Mouse (Mus musculus) midbrain, postnatal 0 days (tissue): Measurements from ENCODE around the gene Tssc4. TPM values are rescaled to one million over a fixed set of nuclear protein-coding genes. Genes with fewer than 3 reads are reported as not detected.
A peak's percentile ranks its signal among the peaks of the same experiment; 100 is the strongest.

Experiments
- ATAC-seq: fragments of 200-750 bp; cut with Nextera tagmentation; 2 replicates; pipeline ENCODE4 v1.8.0; 2017; ENCODE audit warnings: moderate number of reproducible peaks, mild to moderate bottlenecking, moderate TSS enrichment, moderate library complexity; ENCODE audit not compliant: low FRiP score
- DNase-seq: peaks from one replicate; pipeline ENCODE4 v3.0.0-alpha.2; 2015; ENCODE audit warnings: low spot score
- H3K27ac ChIP-seq: fragments of 300-500 bp; sonication (generic); 2 replicates; pipeline ENCODE4 v1.5.1; 2014; ENCODE audit warnings: low read depth, mild to moderate bottlenecking, low read length, mixed read lengths
- H3K27me3 ChIP-seq: fragments of 300-500 bp; sonication (generic); 2 replicates; pipeline ENCODE4 v1.6.1; 2014; ENCODE audit warnings: low read length, control low read depth, mixed read lengths; ENCODE audit not compliant: insufficient read depth
- H3K36me3 ChIP-seq: fragments of 300-500 bp; sonication (generic); 2 replicates; pipeline ENCODE4 v1.6.1; 2014; ENCODE audit warnings: low read length, control low read depth, mixed read lengths; ENCODE audit not compliant: insufficient read depth
- H3K4me1 ChIP-seq: fragments of 300-500 bp; sonication (generic); 2 replicates; pipeline ENCODE4 v1.6.1; 2014; ENCODE audit warnings: mild to moderate bottlenecking, control low read depth, antibody characterized with exemption, low read length, mixed read lengths; ENCODE audit not compliant: insufficient read depth
- H3K4me2 ChIP-seq: fragments of 300-500 bp; sonication (generic); 2 replicates; pipeline ENCODE4 v1.6.1; 2014; ENCODE audit warnings: low read depth, mild to moderate bottlenecking, low read length, mixed read lengths; ENCODE audit not compliant: poor library complexity, severe bottlenecking
- H3K4me3 ChIP-seq: fragments of 300-500 bp; sonication (generic); 2 replicates; pipeline ENCODE4 v1.5.1; 2014; ENCODE audit warnings: low read depth, mild to moderate bottlenecking, low read length, moderate library complexity
- H3K9ac ChIP-seq: fragments of 300-500 bp; sonication (generic); replicated peaks from 2 replicates; pipeline ENCODE4 v1.6.1; 2014; ENCODE audit warnings: mild to moderate bottlenecking, low read length, moderate library complexity, mixed read lengths; ENCODE audit not compliant: poor library complexity, severe bottlenecking
- H3K9me3 ChIP-seq: fragments of 300-500 bp; sonication (generic); 2 replicates; pipeline ENCODE4 v1.6.1; 2016; ENCODE audit warnings: low read length, control low read depth
- CTCF ChIP-seq: IDR thresholded peaks from 2 replicates; pipeline ENCODE4 v1.5.1; 2016; ENCODE audit warnings: antibody characterized with exemption, mild to moderate bottlenecking
- WGBS: fragments of 180-500 bp; shearing (Covaris S2); extraction: QIAGEN DNeasy Blood & Tissue Kit; methylation state at CpG from one replicate; pipeline ENCODE4 v1.1.7; 2014; 5-methylcytosine and 5-hydroxymethylcytosine counted together
- polyA plus RNA-seq: library from polyadenylated mRNA; unstranded; fragments of >200 nt; fragmentation: Nextera tagmentation; extraction: Ambion mirVana; gene quantifications from 2 replicates; pipeline ENCODE4 v1.2.1, GENCODE M21; 2015
- total RNA-seq: library from RNA; depleted of rRNA; stranded (reverse); fragments of >200 nt; gene quantifications from 2 replicates; pipeline ENCODE4 v1.2.3, GENCODE M21; 2014

Tssc4 gene
- total and polyA plus RNA-seq, 2 experiments from 2014 or later, result 92.4 to 103 TPM

GRCm38 (mm10) chr7:143036787-143037186 lies 32.3 kb upstream of the Tssc4 start:
- 81% methylated on average over 3 of the region's 3 CpGs for WGBS
- H3K27me3 ChIP-seq, result no peaks in the 10 kb centered on the region
- H3K36me3 ChIP-seq, result peaks cover 40% of the 10 kb centered on the region
- no peaks in the 10 kb centered on the region for H3K9me3 ChIP-seq
- H3K27ac ChIP-seq, result no peak overlapping the region
- no peak for ATAC-seq
- no peaks in the 10 kb centered on the region for H3K4me1 ChIP-seq
- no peak overlapping the region for H3K4me3 ChIP-seq
- no peak for TF ChIP-seq CTCF
- no peak overlapping the region for H3K4me2 ChIP-seq
- no peak for DNase-seq
- no peak overlapping the region for H3K9ac ChIP-seq

GRCm38 (mm10) chr7:143037306-143037705 lies 31.7 kb upstream of the Tssc4 start:
- 96% methylated on average over 4 of the region's 4 CpGs for WGBS
- H3K4me2 ChIP-seq, result no peak overlapping the region
- DNase-seq, result no peak

GRCm38 (mm10) chr7:143038174-143038931 lies 30.7 kb upstream of the Tssc4 start:
- no peak overlapping the region for H3K4me3 ChIP-seq
- H3K9me3 ChIP-seq, result no peaks in the 10 kb centered on the region
- peaks cover 49% of the 10 kb centered on the region for H3K36me3 ChIP-seq
- no peak overlapping the region for H3K4me2 ChIP-seq
- DNase-seq, result no peak
- 96% methylated on average over 3 of the region's 3 CpGs for WGBS
- H3K27me3 ChIP-seq, result no peaks in the 10 kb centered on the region
- H3K27ac ChIP-seq, result no peak overlapping the region
- ATAC-seq, result no peak
- no peak for TF ChIP-seq CTCF
- no peaks in the 10 kb centered on the region for H3K4me1 ChIP-seq
- no peak overlapping the region for H3K9ac ChIP-seq

More at GRCm38 (mm10) chr7:143037306-143037705, 31.7 kb upstream of the Tssc4 start:
- Histone ChIP-seq H3K9ac (no peak overlapping the region), H3K4me1 (no peaks in the 10 kb centered on the region), H3K27me3 (no peaks in the 10 kb centered on the region), H3K4me3 (no peak overlapping the region), H3K9me3 (no peaks in the 10 kb centered on the region), H3K36me3 (peaks cover 46% of the 10 kb centered on the region), H3K27ac (no peak overlapping the region)
- no peak for ATAC-seq
- TF ChIP-seq CTCF, result no peak

GRCm38 (mm10) chr7:143040561-143040960 lies 28.5 kb upstream of the Tssc4 start:
- ATAC-seq (no peak), DNase-seq (no peak)
- no peak for TF ChIP-seq CTCF
- Histone ChIP-seq H3K27me3 (no peaks in the 10 kb centered on the region), H3K4me2 (no peak overlapping the region), H3K4me1 (no peaks in the 10 kb centered on the region), H3K9ac (no peak overlapping the region), H3K36me3 (peaks cover 40% of the 10 kb centered on the region), H3K9me3 (no peaks in the 10 kb centered on the region), H3K27ac (no peak overlapping the region), H3K4me3 (no peak overlapping the region)
- WGBS, result 95% methylated on average over 3 of the region's 3 CpGs

GRCm38 (mm10) chr7:143041138-143041822 lies 27.8 kb upstream of the Tssc4 start:
- 77% methylated on average over 3 of the region's 3 CpGs for WGBS
- no peak for TF ChIP-seq CTCF
- no peak for ATAC-seq
- Histone ChIP-seq H3K36me3 (peaks cover 40% of the 10 kb centered on the region), H3K9me3 (no peaks in the 10 kb centered on the region), H3K27me3 (no peaks in the 10 kb centered on the region), H3K27ac (no peak overlapping the region), H3K9ac (no peak overlapping the region), H3K4me1 (no peaks in the 10 kb centered on the region), H3K4me3 (no peak overlapping the region), H3K4me2 (no peak overlapping the region)
- DNase-seq, result no peak

- H3K4me1 ChIP-seq, result no peaks in the 10 kb centered on the region
- 0 out of 2 replicates have a peak overlapping the region, but pooled peaks have one; percentile 26 for H3K27ac ChIP-seq
- no peak overlapping the region for H3K9ac ChIP-seq
- DNase-seq, result no peak
- peaks cover 40% of the 10 kb centered on the region for H3K36me3 ChIP-seq
- no peak for ATAC-seq
- no peaks in the 10 kb centered on the region for H3K27me3 ChIP-seq
- WGBS, result 70% methylated on average over 3 of the region's 3 CpGs
- H3K4me2 ChIP-seq, result no peak overlapping the region
- H3K4me3 ChIP-seq, result no peak overlapping the region
- H3K9me3 ChIP-seq, result no peaks in the 10 kb centered on the region
- no peak for TF ChIP-seq CTCF
Observed at GRCm38 (mm10) chr7:143042089-143042488, 27.0 kb upstream of the Tssc4 start.
